Mouse (Mus musculus) heart, postnatal 0 days (tissue): Measurements from ENCODE around the gene Asb6.

ENCODE experiments used
- CTCF ChIP-seq: IDR thresholded peaks from 2 replicates; pipeline ENCODE4 v1.5.1; 2016; ENCODE audit warnings: antibody characterized with exemption, control low read depth, low read depth
- EP300 ChIP-seq: IDR thresholded peaks from 2 replicates; pipeline ENCODE4 v1.6.1; 2016; ENCODE audit warnings: antibody characterized with exemption, low read depth

DNA sequence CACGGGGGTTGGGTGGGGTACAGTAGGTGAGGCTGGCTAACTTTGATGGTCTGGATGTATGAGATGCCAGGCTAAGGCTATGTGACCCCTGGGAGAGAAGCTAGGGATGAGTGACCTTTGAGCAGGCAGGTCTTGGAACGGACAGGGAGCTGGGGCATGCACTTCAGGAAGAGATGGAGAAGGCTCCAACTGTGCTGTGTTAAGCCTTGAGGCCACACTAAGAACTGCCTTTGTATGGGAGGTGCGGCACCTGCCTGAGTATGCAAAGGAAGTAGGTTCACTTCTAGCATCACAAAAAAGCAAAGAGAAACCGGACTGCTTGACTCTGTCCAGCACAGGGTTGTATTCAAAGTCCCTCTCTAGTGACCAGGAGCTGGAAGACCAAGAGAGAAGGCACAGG lies 51.9 kb downstream of the Asb6 start:
- TF ChIP-seq CTCF, result no peak
- no peak for TF ChIP-seq EP300
